Mouse (Mus musculus) heart, embryonic 11.5 days (tissue): ENCODE measurements around the gene Enpp7. TPM values are rescaled to one million over a fixed set of nuclear protein-coding genes. Genes with fewer than 3 reads are reported as not detected.
A peak's percentile ranks its signal among the peaks of the same experiment; 100 is the strongest.

Experiments
- ATAC-seq: fragments of 200-750 bp; cut with Nextera tagmentation; replicated peaks from 2 replicates; pipeline ENCODE4 v1.8.0; 2017; ENCODE audit warnings: moderate library complexity; ENCODE audit not compliant: insufficient number of reproducible peaks, low FRiP score, low TSS enrichment
- H3K27ac ChIP-seq: fragments of 300-500 bp; sonication (generic); 2 replicates; pipeline ENCODE4 v1.5.1; 2014; ENCODE audit warnings: mild to moderate bottlenecking, low read depth, low read length
- H3K27me3 ChIP-seq: fragments of 300-500 bp; sonication (generic); 2 replicates; pipeline ENCODE4 v1.6.1; 2014; ENCODE audit warnings: mild to moderate bottlenecking, low read length, mixed read lengths; ENCODE audit not compliant: control insufficient read depth, insufficient read depth
- H3K36me3 ChIP-seq: fragments of 300-500 bp; sonication (generic); 2 replicates; pipeline ENCODE4 v1.6.1; 2014; ENCODE audit warnings: mild to moderate bottlenecking, low read length, moderate library complexity, mixed read lengths; ENCODE audit not compliant: control insufficient read depth, insufficient read depth
- H3K4me1 ChIP-seq: fragments of 300-500 bp; sonication (generic); 2 replicates; pipeline ENCODE4 v1.6.1; 2014; ENCODE audit warnings: low read length; ENCODE audit not compliant: control insufficient read depth, insufficient read depth
- H3K4me2 ChIP-seq: fragments of 300-500 bp; sonication (generic); 2 replicates; pipeline ENCODE4 v1.6.1; 2014; ENCODE audit warnings: mild to moderate bottlenecking, moderate library complexity
- H3K4me3 ChIP-seq: fragments of 300-500 bp; sonication (generic); 2 replicates; pipeline ENCODE4 v1.5.1; 2014; ENCODE audit warnings: low read depth, low read length
- H3K9ac ChIP-seq: fragments of 300-500 bp; sonication (generic); 2 replicates; pipeline ENCODE4 v1.6.1; 2014; ENCODE audit warnings: mild to moderate bottlenecking, low read depth, low read length, moderate library complexity
- H3K9me3 ChIP-seq: fragments of 300-500 bp; sonication (generic); replicated peaks from 2 replicates; pipeline ENCODE4 v1.6.1; 2016; ENCODE audit warnings: low read length; ENCODE audit not compliant: control insufficient read depth
- WGBS: fragments of 180-500 bp; shearing (Covaris S2); extraction: QIAGEN DNeasy Blood & Tissue Kit; methylation state at CpG from one replicate; pipeline ENCODE4 v1.1.7; 2014; ENCODE audit not compliant: insufficient replicate concordance; 5-methylcytosine and 5-hydroxymethylcytosine counted together
- polyA plus RNA-seq: library from polyadenylated mRNA; unstranded; fragments of >200 nt; fragmentation: Nextera tagmentation; extraction: Ambion mirVana; gene quantifications from 2 replicates; pipeline ENCODE4 v1.2.1, GENCODE M21; 2014

Enpp7 gene
- polyA plus RNA-seq, result not detected in 2 replicates

DNA sequence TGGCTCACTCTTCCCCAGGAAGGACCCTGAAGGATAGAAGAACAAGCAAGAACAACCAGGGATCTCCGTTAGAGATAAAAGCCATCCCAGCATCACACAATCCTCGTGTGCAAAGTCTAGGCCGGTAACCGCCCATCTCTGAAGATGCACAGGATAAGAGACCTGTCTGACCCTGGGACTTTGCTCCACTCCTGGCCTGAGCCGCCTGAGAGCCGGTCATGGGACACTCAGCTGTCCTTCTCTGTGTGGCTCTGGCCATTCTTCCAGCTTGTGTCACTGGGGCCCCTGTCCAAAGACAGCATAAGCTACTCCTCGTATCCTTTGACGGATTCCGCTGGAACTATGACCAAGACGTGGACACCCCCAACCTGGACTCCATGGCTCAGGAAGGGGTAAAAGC is at the start of gene Enpp7:
Gene Enpp7, plus strand, starts transcription at position 190 of the 400 bp plus-strand sequence.
- Histone ChIP-seq H3K4me3 (no peak within 1 kb of the TSS), H3K36me3 (no peaks in the 10 kb centered on the region), H3K4me1 (peaks cover 13% of the 10 kb centered on the region), H3K9ac (no peak within 1 kb of the TSS), H3K27me3 (no peaks in the 10 kb centered on the region), H3K9me3 (no peaks in the 10 kb centered on the region), H3K27ac (no peak within 1 kb of the TSS), H3K4me2 (no peak within 1 kb of the TSS)
- 75% methylated on average over 10 of the region's 10 CpGs for WGBS
- ATAC-seq, result no peak

DNA sequence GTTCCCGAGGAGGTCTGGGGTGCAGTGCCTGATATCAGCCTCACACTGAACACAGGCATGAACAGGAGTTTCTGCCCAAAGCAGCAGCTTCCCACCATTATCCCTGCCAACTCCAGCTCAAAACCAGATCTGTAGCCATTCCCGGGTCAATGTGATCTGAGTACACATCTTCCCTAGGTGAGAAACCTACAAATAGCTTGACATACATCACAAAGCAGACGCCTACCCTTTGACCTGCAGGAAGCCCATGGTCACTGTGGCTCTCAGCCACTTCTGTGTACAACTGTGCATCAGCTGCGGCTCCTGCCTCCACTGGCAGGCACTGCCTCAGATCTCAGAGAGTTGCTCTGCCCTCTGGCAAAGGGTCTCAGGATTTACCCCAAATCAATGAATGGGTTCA is 48.3 kb upstream of the Enpp7 start:
- WGBS, result 72% methylated on average over 4 of the region's 4 CpGs

DNA sequence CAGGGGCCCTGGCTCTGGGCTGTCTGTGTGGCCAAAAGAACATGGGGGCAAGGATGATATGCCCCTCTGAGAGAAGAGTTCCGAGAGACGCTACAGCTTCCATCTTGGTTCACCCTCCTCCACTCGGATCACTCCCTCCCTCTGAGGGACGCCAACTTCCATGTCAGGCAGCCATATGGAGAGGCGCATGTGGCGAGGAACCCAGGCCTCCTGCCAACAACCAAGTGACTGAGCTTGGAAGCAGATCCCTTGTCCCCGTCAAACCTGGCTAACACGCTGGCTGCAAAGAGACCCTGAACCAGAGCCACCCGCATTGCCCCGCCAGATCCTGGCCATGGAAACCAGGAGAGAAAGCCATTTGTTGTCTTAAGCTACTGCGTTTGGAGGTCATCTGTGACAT is 47.4 kb upstream of the Enpp7 start:
- no peak for ATAC-seq
- Histone ChIP-seq H3K27me3 (peaks cover 4% of the 10 kb centered on the region; the same call in 1 of the 2 replicates), H3K9ac (no peak overlapping the region), H3K4me1 (no peaks in the 10 kb centered on the region), H3K9me3 (no peaks in the 10 kb centered on the region), H3K4me3 (no peak overlapping the region), H3K4me2 (no peak overlapping the region), H3K36me3 (no peaks in the 10 kb centered on the region), H3K27ac (no peak overlapping the region)
- WGBS, result 71% methylated on average over 11 of the region's 11 CpGs

More for the DNA sequence above, 48.3 kb upstream of the Enpp7 start:
- no peaks in the 10 kb centered on the region for H3K9me3 ChIP-seq
- no peaks in the 10 kb centered on the region for H3K36me3 ChIP-seq
- peaks cover 4% of the 10 kb centered on the region; the same call in 1 of the 2 replicates for H3K27me3 ChIP-seq
- no peak overlapping the region for H3K9ac ChIP-seq
- no peaks in the 10 kb centered on the region for H3K4me1 ChIP-seq
- no peak for ATAC-seq
- H3K4me2 ChIP-seq, result no peak overlapping the region
- H3K27ac ChIP-seq, result no peak overlapping the region
- H3K4me3 ChIP-seq, result no peak overlapping the region

DNA sequence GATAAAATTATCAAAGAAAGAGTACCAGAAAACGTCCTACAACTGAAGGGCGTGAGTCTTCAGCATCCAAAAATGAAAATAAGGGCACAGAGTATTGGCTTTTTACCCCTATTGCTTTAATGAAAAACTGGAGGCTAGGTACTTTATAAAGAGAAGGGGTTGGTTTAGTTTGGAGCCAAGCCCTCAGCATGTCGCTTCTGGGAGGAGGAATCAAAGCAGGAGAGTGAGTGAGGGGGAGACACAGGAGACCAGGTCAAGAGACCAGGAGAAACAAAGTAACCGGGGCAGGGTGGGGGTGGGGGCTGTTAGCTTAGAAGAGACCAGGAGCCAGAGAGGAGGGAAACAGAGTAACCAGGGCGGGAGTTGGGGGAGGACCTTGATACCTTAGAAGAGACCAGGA is 46.7 kb upstream of the Enpp7 start:
- no peaks in the 10 kb centered on the region for H3K36me3 ChIP-seq

DNA sequence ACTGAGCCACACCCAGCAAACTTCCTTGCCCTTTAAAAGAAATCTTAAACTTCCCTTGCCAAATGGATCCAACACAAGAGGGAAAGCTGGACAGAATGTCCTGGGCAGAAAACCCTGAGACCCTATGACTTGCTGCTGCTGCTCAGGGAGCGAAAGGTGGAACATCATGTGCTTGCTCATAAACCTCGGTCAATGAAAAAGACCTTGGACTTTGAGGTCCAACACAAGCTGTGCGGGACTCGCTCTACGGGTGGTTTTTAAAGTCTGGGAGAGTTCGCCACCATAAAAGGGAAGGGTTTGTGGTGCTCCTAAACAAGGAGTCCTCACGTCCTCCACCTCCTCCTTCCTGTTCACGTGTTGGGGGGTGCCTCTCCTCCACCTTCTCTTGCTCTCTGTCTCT is 42.1 kb upstream of the Enpp7 start:
- Histone ChIP-seq H3K36me3 (no peaks in the 10 kb centered on the region), H3K4me3 (no peak overlapping the region), H3K9me3 (no peaks in the 10 kb centered on the region), H3K4me2 (no peak overlapping the region), H3K27me3 (peaks cover 12% of the 10 kb centered on the region), H3K27ac (no peak overlapping the region), H3K9ac (no peak overlapping the region), H3K4me1 (no peaks in the 10 kb centered on the region)
- WGBS, result 87% methylated on average over 8 of the region's 8 CpGs
- no peak for ATAC-seq

More for the DNA sequence above, 46.7 kb upstream of the Enpp7 start:
- no peak overlapping the region for H3K27ac ChIP-seq
- H3K4me3 ChIP-seq, result no peak overlapping the region
- no peaks in the 10 kb centered on the region for H3K9me3 ChIP-seq
- H3K4me1 ChIP-seq, result no peaks in the 10 kb centered on the region
- H3K27me3 ChIP-seq, result peaks cover 4% of the 10 kb centered on the region; the same call in 1 of the 2 replicates
- WGBS, result 44% methylated on average over 5 of the region's 5 CpGs
- no peak overlapping the region for H3K4me2 ChIP-seq
- no peak overlapping the region for H3K9ac ChIP-seq
- ATAC-seq, result no peak

DNA sequence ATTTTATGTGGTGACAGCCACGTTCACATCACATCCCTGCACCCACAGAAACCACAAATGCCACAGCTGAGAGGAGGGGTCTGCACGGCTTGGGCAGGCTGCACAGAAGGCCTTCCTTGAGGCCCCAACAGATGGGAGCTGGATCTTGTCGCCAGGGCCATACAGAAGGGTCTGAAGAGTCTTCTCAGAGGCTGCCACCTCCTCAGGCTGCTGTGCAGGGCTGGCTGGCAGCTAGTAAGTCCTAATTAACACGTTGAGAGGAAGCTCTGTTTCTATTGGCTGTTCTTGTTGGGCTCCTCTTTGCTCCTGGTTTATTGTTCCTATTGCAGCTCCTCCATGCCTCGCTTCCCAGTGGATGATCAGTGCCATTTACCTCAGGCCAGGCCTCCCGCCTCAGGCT is 33.0 kb upstream of the Enpp7 start:
- no peak overlapping the region for H3K4me2 ChIP-seq
- 39% methylated on average over 6 of the region's 6 CpGs for WGBS
- no peaks in the 10 kb centered on the region for H3K9me3 ChIP-seq
- H3K36me3 ChIP-seq, result no peaks in the 10 kb centered on the region
- ATAC-seq, result no peak
- H3K4me3 ChIP-seq, result no peak overlapping the region
- H3K4me1 ChIP-seq, result peaks cover 11% of the 10 kb centered on the region
- H3K27ac ChIP-seq, result no peak overlapping the region
- no peak overlapping the region for H3K9ac ChIP-seq
- H3K27me3 ChIP-seq, result peaks cover 17% of the 10 kb centered on the region; the same call in 1 of the 2 replicates

DNA sequence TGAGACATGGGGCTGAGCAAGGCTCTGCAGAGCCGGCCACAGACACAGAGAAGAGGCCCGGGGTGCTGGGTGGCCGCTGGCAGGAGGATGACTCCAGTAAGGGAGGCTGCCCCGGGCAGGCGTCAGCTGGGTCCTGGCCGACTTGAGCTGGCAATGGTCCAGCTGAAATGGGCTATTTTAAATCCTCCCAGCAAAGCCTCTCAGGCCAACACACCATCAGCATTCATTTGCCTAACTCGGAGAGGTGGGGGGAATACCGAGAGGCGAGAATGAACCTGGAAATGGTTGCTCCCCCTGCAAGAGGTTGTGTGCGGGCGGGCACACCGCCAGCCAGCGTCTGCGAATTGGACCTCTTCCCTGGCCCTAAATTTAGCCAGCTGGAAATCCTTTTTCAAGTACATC is 30.9 kb upstream of the Enpp7 start:
- Histone ChIP-seq H3K4me1 (peaks cover 11% of the 10 kb centered on the region), H3K9ac (no peak overlapping the region), H3K4me2 (peak overlapping the region; percentile 34), H3K27ac (no peak overlapping the region), H3K9me3 (no peaks in the 10 kb centered on the region), H3K36me3 (no peaks in the 10 kb centered on the region), H3K4me3 (no peak overlapping the region), H3K27me3 (peaks cover 6% of the 10 kb centered on the region; the same call in 1 of the 2 replicates)
- ATAC-seq, result 0 out of 2 replicates have a peak, but pooled peaks have one; percentile 31
- 40% methylated on average over 14 of the region's 14 CpGs for WGBS

DNA sequence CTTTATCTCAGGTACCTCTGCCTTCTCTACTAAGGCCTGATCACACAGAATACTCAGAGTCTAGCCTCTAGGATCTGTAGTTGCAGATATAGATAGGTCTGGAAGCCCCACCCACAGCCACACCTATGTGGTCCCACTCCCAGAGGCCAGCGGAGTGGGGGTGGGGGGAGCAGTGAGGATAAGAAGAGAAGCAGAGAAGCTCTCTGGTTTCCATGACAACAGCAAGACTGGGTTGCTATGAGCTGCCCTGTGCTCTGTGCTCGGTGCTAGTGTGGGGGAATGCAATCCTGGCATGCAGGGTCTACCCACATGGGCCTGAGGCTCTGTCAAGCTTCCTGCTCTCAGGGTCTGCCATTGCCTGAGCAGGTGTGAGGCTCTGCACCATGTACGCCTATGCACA is 27.3 kb upstream of the Enpp7 start:
- Histone ChIP-seq H3K4me3 (no peak overlapping the region), H3K9ac (no peak overlapping the region), H3K4me2 (no peak overlapping the region), H3K4me1 (peaks cover 11% of the 10 kb centered on the region), H3K27ac (no peak overlapping the region), H3K27me3 (peaks cover 5% of the 10 kb centered on the region), H3K9me3 (no peaks in the 10 kb centered on the region), H3K36me3 (no peaks in the 10 kb centered on the region)
- 64% methylated on average over 3 of the region's 3 CpGs for WGBS
- no peak for ATAC-seq

DNA sequence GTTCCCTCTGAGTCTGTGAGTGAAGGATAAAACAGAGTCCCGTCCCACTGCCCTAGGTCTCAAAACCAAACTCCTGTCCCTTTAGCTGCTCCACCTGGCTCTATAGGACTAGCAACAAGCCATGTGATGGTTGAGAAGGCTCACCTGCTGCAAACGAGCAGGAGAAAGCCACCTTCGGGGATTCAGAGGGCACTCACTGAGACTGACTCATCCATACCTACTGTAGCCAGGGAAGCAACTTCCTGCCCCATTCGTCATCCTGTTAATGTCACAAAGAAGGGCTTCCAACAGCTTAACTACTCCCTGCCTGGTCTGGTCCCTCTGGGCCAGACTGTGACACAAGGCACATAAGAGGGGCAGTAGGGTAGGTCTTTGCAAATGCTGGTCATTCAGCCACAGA is 25.5 kb upstream of the Enpp7 start:
- H3K36me3 ChIP-seq, result no peaks in the 10 kb centered on the region
- WGBS, result 58% methylated on average over 4 of the region's 4 CpGs
- no peak overlapping the region for H3K27ac ChIP-seq
- no peak overlapping the region for H3K9ac ChIP-seq
- H3K9me3 ChIP-seq, result no peaks in the 10 kb centered on the region
- H3K4me1 ChIP-seq, result peaks cover 3% of the 10 kb centered on the region; the same call in 1 of the 2 replicates
- peaks cover 8% of the 10 kb centered on the region for H3K27me3 ChIP-seq
- no peak overlapping the region for H3K4me2 ChIP-seq
- ATAC-seq, result no peak
- no peak overlapping the region for H3K4me3 ChIP-seq
